Mouse (Mus musculus) fat pad, adult 2 months (tissue): ENCODE measurements around the gene Gin1.

Experiments used
- DNase-seq: peaks from one replicate; pipeline ENCODE4 v3.0.0-alpha.2; 2011; ENCODE audit warnings: low read depth, low spot score; ENCODE audit errors: extremely low read depth

Gene Gin1

DNA sequence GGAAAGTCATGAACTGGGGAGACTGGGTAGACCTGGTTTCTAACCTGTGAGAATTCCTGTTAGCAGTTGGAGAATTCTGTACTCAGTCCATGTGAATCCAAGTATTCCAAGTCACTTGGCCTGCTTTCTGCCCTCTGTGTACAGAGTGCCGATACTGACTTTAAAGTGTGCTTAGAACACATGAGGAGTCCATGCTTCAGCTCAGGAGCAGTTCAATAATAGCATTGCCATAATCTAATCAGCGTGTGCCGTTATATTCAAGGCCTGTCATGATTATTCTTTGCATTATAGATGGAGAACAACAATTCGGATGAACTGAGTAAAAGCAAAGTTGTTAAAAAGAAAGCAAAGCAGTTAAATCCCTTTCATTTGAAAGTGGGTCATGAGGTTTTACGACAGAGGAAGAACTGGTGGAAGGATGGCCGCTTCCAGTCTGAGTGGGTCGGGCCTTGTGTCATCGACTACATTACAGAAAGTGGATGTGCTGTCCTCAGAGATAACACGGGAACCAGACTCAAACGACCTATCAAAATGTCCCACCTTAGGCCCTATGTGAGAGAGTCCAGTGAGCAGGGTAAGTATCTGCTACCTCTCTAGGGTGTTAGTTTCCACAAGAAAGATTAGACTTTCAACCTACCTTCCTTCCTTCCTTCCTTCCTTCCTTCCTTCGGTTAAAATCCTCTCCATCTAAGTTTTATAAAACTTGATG is 15.9 kb downstream of the Gin1 start:
- DNase-seq: no peak

GRCm38 (mm10) chr1:97787674-97788073 is 17.7 kb downstream of the Gin1 start:
- DNase-seq: no peak

DNA sequence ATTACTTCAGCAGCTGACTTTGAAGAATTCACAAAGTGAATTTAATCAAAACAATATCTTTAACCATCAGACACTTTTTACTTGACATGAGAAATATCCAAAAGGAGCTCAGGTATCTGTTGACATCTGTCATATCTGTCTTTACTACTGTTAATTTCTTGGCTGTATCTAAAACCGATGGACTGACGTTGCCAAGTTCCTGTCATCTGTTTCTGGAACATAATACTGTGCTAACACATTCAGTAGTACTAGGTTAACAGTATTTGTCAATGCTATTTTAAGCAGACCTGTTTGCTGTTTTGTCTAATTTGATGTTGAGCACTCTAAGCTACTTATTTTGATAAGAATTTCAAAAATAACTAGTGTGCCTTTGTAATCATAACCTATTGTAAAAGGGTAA is 18.5 kb downstream of the Gin1 start:
- no peak for DNase-seq

- DNase-seq: no peak
Observed at GRCm38 (mm10) chr1:97794110-97794509, 24.1 kb downstream of the Gin1 start.

GRCm38 (mm10) chr1:97795936-97796335 is 26.0 kb downstream of the Gin1 start:
- no peak for DNase-seq

- DNase-seq: no peak
Observed at GRCm38 (mm10) chr1:97802207-97802902, 32.4 kb downstream of the Gin1 start.

DNA sequence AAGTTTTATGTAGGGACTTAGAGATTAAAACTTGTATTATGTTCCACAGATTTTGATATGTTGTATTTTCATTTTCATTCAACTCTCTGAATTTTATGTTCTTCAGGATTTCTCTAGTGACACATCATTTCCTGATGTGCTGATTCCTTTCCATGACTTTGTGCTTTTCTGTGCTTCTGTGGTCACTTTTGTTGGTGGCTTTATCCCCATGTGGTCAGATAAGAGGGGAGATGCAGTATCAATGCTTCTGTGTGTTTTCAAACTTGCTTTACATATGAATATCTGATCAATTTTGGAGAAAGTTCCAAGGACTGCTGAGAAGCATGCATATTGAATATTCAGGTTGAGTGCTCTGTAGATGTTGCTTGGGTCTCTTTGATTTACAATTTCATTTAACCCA is 34.5 kb downstream of the Gin1 start:
- DNase-seq: no peak

DNA sequence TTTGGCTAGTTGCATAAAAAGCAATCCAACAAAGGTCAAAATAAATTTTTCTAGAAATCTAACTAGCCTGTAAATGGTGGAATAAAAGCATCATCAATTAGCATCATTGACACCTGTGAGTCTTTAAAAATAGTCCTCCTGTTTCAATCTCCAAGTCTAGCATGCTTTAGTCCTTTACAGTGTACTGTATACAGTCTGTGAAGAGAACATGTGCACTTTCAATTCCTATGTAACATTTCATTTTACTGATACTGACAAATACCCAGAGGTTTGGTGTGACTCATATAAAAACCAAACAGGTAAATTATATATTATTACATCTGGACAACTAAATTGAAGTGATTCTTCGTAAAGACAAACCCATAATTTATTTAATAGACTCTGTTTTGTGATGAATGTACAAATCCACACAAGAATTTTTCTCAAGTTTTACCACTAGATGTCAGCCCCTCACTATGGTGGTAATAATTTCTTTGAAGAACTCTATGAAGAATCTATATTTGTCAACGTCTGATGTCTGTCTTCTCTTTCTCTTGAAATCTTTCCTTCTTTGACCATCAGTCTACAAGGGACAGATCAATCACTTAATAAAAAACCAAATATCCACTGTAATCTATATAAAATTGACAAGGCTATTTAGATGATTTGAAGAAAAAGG is 39.4 kb downstream of the Gin1 start:
- DNase-seq: no peak

- no peak for DNase-seq
Observed at GRCm38 (mm10) chr1:97821282-97821681, 51.3 kb downstream of the Gin1 start.

GRCm38 (mm10) chr1:97822203-97822602 is 52.2 kb downstream of the Gin1 start:
- no peak for DNase-seq

DNA sequence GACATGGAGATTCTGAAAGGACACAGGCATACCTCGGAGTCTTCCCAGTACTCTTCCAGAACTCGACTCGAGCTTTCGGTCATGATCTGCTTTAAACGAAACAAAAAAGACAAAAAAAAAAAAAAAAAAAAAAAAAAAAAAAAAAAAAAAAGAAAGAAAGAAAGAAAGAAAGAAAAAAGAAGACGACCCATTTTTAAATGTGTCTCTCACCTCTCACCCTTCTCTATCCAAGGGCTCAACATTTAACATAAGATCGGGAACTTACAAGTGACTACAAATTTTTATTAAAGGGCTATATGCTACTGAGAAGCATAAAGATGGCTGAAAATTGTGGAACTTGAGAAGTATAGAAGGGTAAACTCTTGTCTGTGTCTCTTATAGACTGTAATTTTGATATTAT is 52.9 kb downstream of the Gin1 start:
- DNase-seq: no peak

GRCm38 (mm10) chr1:97827566-97827965 is 57.6 kb downstream of the Gin1 start:
- DNase-seq: no peak

- no peak for DNase-seq
Observed at GRCm38 (mm10) chr1:97828087-97828486, 58.1 kb downstream of the Gin1 start.

DNA sequence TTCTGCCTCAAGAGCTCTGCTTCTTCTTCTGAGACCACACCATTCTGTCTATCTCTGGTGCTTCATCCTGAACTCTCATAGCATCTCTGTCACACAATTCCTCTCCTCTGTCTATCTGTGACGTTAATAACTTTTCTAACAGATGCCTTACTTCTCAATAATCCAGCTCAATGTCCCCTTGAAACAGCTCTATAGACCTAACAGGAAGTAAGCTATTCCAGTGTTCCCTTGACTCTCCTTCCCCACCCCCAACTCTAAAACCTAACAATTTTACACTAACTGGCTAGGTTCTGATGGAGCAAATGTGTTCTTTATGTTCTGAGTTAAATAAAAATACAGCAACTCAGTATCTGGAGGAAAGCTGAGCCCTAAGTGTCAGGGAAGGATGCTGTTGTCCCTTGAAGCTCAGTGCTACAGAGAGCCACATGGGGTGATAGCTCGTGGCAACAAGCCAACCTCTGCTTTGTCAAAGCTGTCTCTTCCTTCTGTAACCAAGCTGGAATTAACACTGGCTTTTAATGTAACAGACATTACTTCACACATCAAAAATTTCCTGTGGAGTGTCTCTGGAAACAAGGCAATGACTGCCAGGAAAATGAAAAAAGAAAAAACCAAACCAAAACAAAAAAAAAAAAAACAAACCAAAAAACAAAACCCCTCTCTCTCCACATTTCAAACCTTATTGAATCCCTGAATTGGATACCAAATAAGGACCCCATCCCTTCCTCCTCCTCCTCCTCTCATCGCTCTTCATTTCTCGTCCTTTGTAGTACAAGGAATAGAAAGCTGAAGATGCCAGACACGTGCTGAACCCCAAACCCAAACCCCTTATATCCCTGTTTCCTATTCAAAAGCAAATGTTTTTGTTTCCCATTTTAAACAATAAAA is 63.7 kb downstream of the Gin1 start:
- DNase-seq: no peak

DNA sequence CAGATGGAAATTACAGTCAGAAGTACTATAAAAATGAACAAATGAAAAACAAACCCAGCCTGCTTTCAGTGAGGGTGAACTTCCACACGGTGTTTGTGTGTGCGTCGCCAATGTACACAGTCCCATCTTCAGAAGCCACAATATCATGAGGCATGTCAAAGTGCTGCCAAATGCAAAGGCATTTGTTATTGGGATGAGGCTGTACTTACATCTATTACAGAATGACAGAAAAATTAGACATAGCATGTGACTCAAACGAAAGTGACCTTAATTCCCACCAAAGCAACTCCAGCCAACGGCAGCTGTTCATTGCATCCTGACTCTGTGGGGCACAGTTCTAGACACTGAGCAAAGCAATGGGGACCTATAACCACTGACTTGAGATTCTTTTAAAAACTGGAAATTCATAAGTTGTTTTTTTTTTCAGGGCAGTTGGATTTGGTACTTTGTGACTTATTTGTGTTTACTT is 64.4 kb downstream of the Gin1 start:
- DNase-seq: no peak
